Mouse (Mus musculus): ENCODE measurements around the gene Psme2.

DNA sequence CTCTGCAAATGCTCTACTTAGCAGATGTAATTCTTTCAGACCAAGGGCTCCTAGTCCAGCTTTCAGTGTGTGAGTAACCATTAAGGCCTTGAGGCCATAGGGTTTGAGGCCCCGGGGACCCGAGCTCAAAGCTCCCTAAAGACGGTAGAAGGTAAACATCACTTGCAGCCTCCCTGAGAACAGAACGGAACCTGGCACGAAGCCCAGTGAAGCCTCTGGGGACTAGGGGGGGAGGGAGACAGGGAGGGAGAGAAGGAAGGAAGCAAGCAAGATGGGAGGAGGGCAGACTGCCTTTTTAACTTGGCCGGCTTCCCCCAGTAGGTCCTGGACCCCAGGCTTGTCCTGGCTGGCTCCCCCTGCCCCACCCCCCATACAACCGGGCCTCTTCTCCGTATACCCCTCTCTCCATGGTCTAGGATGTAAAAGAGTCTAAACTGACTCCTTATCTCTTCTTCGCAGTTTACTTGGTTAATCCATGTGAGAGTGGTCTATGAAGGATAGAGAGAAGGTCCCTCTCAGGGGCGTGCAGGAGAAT lies 50.1 kb downstream of the Psme2 start:
- no peak for TF ChIP-seq CTCF (IDR thresholded peaks at IDR 0.05; ENCODE audit: insufficient read depth, low read length)
- TF ChIP-seq POLR2A (IDR thresholded peaks at IDR 0.05; ENCODE audit: borderline replicate concordance, extremely low read depth, low read depth, low read length) = no peak
